20 mouse cellular contexts compared by ENCODE assay signal in genomic region chr2:122011441-122011840, GRCm38 (mm10). TPM values are rescaled to one million over a fixed set of nuclear protein-coding genes. Genes with fewer than 3 reads are reported as not detected.
"Had no signal": no experiment of that assay in that cellular context is flagged by ENCODE, and none has a peak within 500 bp of the region (broad histone marks: within the 10 kb centered on the region; RNA-seq: fewer than 3 reads in every experiment).

No protein-coding gene starts in this region.

- H3K9ac ChIP-seq: lung, embryonic 14.5 days; midbrain, embryonic 12.5 days; midbrain, embryonic 15.5 days; neural tube, embryonic 12.5 days; stomach, embryonic 15.5 days had no signal

- H3K27me3 ChIP-seq: megakaryocyte, embryonic 14.5 days; midbrain, embryonic 12.5 days; midbrain, embryonic 15.5 days; neural tube, embryonic 12.5 days; stomach, embryonic 15.5 days had no signal

- H3K9me3 ChIP-seq: megakaryocyte, embryonic 14.5 days; midbrain, embryonic 10.5 days; midbrain, embryonic 12.5 days; midbrain, embryonic 15.5 days; neural tube, embryonic 12.5 days; stomach, embryonic 15.5 days had no signal

- H3K4me2 ChIP-seq: lung, embryonic 14.5 days; midbrain, embryonic 12.5 days; midbrain, embryonic 15.5 days; neural tube, embryonic 12.5 days; stomach, embryonic 15.5 days had no signal

- DNase-seq: lung, adult 18-20 months; lung, embryonic 14.5 days; lung, postnatal 10 days; lung, postnatal 4 days; right cerebral cortex, postnatal 14 days; thymus, adult 2 months; thymus, postnatal 25 days; thymus, postnatal 4 days had no signal

- ATAC-seq: midbrain, embryonic 15.5 days had no signal

- H3K4me3 ChIP-seq: megakaryocyte, embryonic 14.5 days; midbrain, embryonic 10.5 days; midbrain, embryonic 12.5 days; midbrain, embryonic 15.5 days; neural tube, embryonic 12.5 days; stomach, embryonic 15.5 days had no signal

- H3K27ac ChIP-seq: midbrain, embryonic 10.5 days; midbrain, embryonic 12.5 days; midbrain, embryonic 15.5 days; neural tube, embryonic 12.5 days; stomach, embryonic 15.5 days; stomach, postnatal 0 days had no signal

- H3K36me3 ChIP-seq: midbrain, embryonic 15.5 days had no signal

- H3K4me1 ChIP-seq: midbrain, embryonic 10.5 days; midbrain, embryonic 12.5 days; midbrain, embryonic 15.5 days; neural tube, embryonic 12.5 days; stomach, embryonic 15.5 days had no signal

RNA-seq across cellular contexts. Expression of gene Mageb3, which starts 55.5 kb away (rescaled TPM):
- total RNA-seq: midbrain, postnatal 0 days; monocyte, adult 5-6 weeks; neutrophil, adult 5-6 weeks had no signal
- polyA plus RNA-seq: spleen, adult 2 months; urinary bladder, adult 2 months had no signal
